Mouse (Mus musculus) testis, adult 2 months (tissue): ENCODE data around the gene Bicdl1.

ENCODE experiments used
- CTCF ChIP-seq: fragments of 200-500 bp; IDR thresholded peaks from 2 replicates; pipeline ENCODE4 v1.5.1; 2012; ENCODE audit warnings: low read depth, mild to moderate bottlenecking, inconsistent platforms, low read length, moderate library complexity; ENCODE audit not compliant: control insufficient read depth, insufficient read depth, insufficient replicate concordance
- POLR2A ChIP-seq: fragments of 200-500 bp; IDR thresholded peaks from 2 replicates; pipeline ENCODE4 v1.6.1; 2012; ENCODE audit warnings: low read depth, mild to moderate bottlenecking, inconsistent platforms, low read length, moderate library complexity; ENCODE audit not compliant: control insufficient read depth

DNA sequence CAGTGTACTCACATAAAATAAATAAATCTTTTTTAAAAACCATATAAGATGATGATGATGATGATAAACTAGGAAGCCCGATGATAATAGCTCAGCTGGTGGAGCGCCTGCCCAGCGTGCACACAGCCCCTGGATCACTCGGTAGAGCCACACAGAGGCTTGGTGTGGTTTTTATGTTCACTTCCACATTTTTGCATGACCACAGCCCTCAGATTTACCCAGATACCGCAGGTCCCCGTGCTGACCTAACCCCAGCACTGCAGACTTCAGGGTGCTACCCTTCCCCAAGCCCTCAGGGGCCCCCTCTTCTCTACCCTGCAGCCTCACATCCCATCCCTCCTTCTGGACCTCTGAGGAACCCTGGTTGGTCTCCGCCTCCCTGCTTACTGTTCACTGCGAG lies 103.3 kb downstream of the Bicdl1 start:
- TF ChIP-seq CTCF (no peak), POLR2A (no peak)
